Mouse (Mus musculus) frontal cortex, postnatal 14 days (tissue): ENCODE results near the gene Slc50a1.

Source experiments
- DNase-seq, 2 experiments: peaks; one replicate each; pipeline ENCODE4 v3.0.0; 2022; ENCODE audit warnings: low spot score in 2 of 2

The Slc50a1 gene

GRCm38 (mm10) chr3:89232614-89233013 lies 37.8 kb downstream of the Slc50a1 start:
- no peak for DNase-seq

DNA sequence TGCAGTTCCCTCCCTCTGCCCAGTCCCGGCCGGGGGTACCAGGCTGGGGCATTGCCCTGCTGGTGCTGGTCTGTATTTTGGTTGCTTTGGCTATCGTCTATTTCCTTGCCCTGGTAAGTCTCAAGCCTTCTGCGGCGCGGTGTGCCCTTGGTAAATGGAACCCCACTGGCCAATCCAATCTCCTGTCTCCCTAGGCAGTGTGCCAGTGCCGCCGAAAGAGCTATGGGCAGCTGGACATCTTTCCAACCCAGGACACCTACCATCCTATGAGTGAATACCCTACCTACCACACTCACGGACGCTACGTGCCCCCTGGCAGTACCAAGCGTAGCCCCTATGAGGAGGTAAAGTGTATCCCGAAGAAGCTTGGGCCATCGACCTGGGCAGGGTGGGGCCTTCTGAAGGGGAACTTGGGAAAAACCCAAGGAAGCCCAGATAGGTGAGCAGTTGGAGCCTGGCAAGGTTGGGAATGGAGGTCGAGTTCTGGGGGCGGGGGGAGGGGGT lies 38.5 kb downstream of the Slc50a1 start:
- DNase-seq: no peak

- no peak for DNase-seq
Observed at GRCm38 (mm10) chr3:89231345-89231744, 39.0 kb downstream of the Slc50a1 start.

DNA sequence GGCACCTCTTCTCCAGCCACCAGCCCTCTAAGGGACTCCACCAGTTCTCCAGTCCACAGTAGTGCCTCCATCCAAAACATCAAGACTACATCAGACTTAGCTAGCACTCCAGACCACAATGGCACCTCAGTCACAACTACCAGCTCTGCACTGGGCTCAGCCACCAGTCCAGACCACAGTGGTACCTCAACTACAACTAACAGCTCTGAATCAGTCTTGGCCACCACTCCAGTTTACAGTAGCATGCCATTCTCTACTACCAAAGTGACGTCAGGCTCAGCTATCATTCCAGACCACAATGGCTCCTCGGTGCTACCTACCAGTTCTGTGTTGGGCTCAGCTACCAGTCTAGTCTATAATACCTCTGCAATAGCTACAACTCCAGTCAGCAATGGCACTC lies 39.8 kb downstream of the Slc50a1 start:
- DNase-seq: no peak

DNA sequence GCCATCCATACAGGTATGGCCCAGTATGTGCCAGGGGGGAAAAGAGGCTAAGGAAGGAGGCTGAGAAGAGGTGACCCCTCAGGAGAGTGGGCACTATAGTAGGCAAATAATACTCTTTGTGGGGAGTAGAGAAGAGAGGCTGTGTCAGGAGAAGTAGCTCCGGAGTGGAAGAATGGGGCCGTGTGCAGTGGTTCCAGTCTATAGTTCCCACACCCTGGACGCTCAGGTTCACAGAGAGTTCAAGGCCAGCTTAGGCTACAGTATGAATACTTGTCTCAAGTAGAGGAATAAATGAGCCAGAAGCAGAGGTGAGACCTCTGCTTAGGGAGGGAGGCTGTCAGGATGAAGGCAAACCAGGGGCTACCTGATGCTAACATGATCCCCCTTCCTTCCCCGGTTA lies 41.1 kb downstream of the Slc50a1 start:
- no peak for DNase-seq

DNA sequence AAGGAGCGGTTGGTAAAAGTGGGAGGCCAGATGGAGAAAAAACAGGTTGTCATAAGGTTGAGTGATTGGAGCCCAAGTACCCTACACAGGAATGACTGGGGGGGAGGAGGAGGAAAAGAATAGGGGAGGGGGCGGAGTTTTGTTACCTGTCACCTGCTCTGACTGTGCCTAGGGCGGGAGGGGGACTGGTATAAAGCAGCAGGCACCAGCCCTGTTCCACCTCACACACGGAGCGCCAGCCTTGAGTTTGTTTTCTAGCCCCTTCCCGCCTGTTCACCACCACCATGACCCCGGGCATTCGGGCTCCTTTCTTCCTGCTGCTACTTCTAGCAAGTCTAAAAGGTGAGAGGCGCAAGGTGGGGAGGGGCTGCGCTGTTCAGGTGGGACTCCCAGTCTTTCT lies 41.5 kb downstream of the Slc50a1 start, which contains the start of gene Muc1:
Muc1 (plus strand) TSS at position 222 of the 400 bp plus-strand sequence.
- no peak for DNase-seq

- peak in 1 of 2 experiments; percentile 78 for DNase-seq
Observed at GRCm38 (mm10) chr3:89228180-89228549, 42.2 kb downstream of the Slc50a1 start.

DNA sequence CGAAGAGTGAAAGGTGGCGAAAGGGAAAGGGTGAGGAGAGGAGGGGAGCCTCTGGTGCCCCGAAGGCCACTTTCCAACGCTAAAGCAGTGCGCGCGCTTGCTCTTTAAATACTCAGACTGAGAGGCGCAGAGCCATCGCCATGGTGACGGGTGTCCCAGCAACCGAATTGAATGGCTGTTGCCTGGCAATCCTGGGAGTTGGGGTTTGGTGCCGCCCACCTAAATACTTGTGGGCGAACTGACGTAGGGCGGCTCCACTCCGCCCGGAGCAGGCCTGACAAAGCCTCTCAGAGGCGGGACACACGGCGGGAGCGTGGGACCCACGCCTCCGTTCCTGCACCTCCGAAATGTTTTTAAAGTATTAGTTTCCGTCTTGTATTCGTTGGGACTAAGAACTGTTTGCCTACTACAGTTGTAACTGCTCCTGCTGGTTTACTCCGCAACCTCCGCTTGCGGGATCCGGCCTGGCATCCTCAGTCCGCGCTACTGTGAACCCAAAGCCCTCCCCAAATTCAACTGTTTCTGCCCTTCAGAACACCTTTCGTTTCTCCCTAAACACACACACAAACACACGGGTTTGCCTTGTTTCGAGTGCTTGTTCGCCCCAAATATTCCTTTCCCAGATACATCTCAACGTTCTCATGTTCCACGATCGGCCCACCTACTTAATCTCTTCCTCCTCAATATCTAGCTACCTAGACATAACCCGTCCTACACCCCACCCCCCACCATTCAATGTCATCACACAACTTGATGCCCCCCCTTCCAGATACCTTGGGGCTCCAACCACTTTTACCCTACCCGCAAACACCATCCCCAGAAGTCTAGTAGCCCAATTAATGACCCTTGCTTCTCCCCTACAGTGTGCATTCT lies 42.8 kb downstream of the Slc50a1 start:
- DNase-seq: peak; percentile 87 to 88

GRCm38 (mm10) chr3:89226900-89227299 lies 43.5 kb downstream of the Slc50a1 start, which contains the start of gene Mtx1:
Gene Mtx1, minus strand, starts transcription at chr3:89227088.
- DNase-seq: no peak

DNA sequence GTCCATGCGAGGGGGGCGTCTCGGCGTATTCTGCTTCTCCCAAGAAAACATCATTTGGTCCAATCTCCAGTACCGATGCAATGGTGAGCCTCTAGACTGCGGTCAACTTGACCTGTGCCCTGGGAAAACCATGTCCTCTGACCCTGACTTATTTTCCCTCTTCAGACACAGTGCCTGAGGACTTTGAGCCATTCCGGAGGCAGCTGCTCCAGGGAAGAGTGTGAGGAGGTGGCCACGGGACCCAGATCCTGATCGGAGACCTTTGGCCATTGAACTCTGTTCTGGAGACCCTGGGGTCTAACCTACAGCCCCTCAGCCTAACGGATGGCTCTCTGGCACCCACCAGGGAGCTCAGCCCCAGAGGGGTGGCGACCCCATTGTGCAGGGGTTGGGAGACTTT lies 44.0 kb downstream of the Slc50a1 start:
- no peak for DNase-seq

- DNase-seq: no peak
Observed at GRCm38 (mm10) chr3:89225918-89226317, 44.5 kb downstream of the Slc50a1 start.

- DNase-seq: no peak
Observed at GRCm38 (mm10) chr3:89225321-89225815, 45.0 kb downstream of the Slc50a1 start.

DNA sequence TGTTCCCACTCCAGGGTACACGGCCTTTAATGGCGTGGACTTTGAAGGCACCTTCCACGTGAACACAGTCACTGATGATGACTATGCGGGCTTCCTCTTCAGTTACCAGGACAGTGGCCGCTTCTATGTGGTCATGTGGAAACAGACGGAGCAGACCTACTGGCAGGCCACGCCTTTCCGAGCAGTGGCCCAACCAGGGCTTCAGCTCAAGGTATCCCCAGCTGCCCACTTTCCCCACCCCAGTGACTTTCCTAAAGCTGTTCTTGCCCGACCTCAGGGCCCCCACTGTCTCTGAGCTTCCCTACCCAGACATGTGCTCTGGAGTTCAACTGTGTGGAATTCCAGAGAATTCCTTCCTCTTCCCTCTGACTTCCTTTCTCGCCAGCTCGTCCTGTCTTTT lies 45.6 kb downstream of the Slc50a1 start:
- DNase-seq: no peak

GRCm38 (mm10) chr3:89221167-89221566 lies 49.2 kb downstream of the Slc50a1 start:
- DNase-seq: no peak

GRCm38 (mm10) chr3:89219546-89219945 lies 50.8 kb downstream of the Slc50a1 start:
- DNase-seq: no peak

GRCm38 (mm10) chr3:89218271-89218670 lies 52.1 kb downstream of the Slc50a1 start:
- DNase-seq: no peak
